Mouse (Mus musculus) MEL (cell line): ENCODE measurements around the gene Mcrip1. TPM values are rescaled to one million over a fixed set of nuclear protein-coding genes. Genes with fewer than 3 reads are reported as not detected.
A peak's percentile ranks its signal among the peaks of the same experiment; 100 is the strongest.

Source experiments
- DNase-seq: peaks from one replicate; pipeline ENCODE4 v3.0.0; 2011; ENCODE audit warnings: low read depth, low spot score
- H3K27ac ChIP-seq: 2 replicates; pipeline ENCODE4 v1.5.1; 2012; ENCODE audit warnings: low read depth, mild to moderate bottlenecking, control low read depth, low read length, moderate library complexity; ENCODE audit not compliant: control insufficient read depth
- H3K27me3 ChIP-seq, 2 experiments: fragments of 150-350 bp in 1 of 2; sonication (generic) in 1 of 2; 2 replicates each; pipeline ENCODE4 v1.6.1; 2012; ENCODE audit warnings: low read length in 2 of 2, mild to moderate bottlenecking in 2 of 2, improper control_type of control experiment in 1 of 2, moderate library complexity in 1 of 2; ENCODE audit not compliant: insufficient read depth in 2 of 2, control insufficient read depth in 1 of 2
- H3K36me3 ChIP-seq, 2 experiments: 2 replicates each; pipeline ENCODE4 v1.6.1; 2012 to 2014; ENCODE audit warnings: low read length in 2 of 2, improper control_type of control experiment in 1 of 2, inconsistent platforms in 1 of 2, mild to moderate bottlenecking in 1 of 2; ENCODE audit not compliant: insufficient read depth in 2 of 2, control insufficient read depth in 1 of 2
- H3K4me1 ChIP-seq, 2 experiments: fragments of 150-350 bp in 1 of 2; sonication (generic) in 1 of 2; 2 replicates each; pipeline ENCODE4 v1.6.1; 2012; ENCODE audit warnings: low read length in 2 of 2, improper control_type of control experiment in 1 of 2, mild to moderate bottlenecking in 1 of 2; ENCODE audit not compliant: insufficient read depth in 2 of 2, control insufficient read depth in 1 of 2
- H3K4me3 ChIP-seq, 2 experiments: fragments of 150-350 bp in 1 of 2; sonication (generic) in 1 of 2; 2 replicates each; pipeline ENCODE4 v1.5.1; 2012; ENCODE audit warnings: low read depth in 2 of 2, low read length in 2 of 2, mild to moderate bottlenecking in 2 of 2, moderate library complexity in 2 of 2, control low read depth in 1 of 2, improper control_type of control experiment in 1 of 2; ENCODE audit not compliant: control insufficient read depth in 1 of 2, insufficient read depth in 1 of 2
- H3K79me2 ChIP-seq: 2 replicates; pipeline ENCODE4 v1.6.1; 2012; ENCODE audit warnings: mild to moderate bottlenecking, low read length, moderate library complexity; ENCODE audit not compliant: control insufficient read depth, poor library complexity, insufficient read depth
- H3K9ac ChIP-seq: 2 replicates; pipeline ENCODE4 v1.6.1; 2012; ENCODE audit warnings: low read depth, mild to moderate bottlenecking, control low read depth, low read length, moderate library complexity; ENCODE audit not compliant: control insufficient read depth, poor library complexity, severe bottlenecking
- H3K9me3 ChIP-seq: fragments of 150-350 bp; sonication (generic); replicated peaks from 2 replicates; pipeline ENCODE4 v1.6.1; 2012; ENCODE audit warnings: mild to moderate bottlenecking, low read length, improper control_type of control experiment, moderate library complexity; ENCODE audit not compliant: insufficient read depth
- BHLHE40 ChIP-seq: IDR thresholded peaks from 2 replicates; pipeline ENCODE4 v1.6.1; 2012; ENCODE audit warnings: low read depth, mild to moderate bottlenecking, inconsistent platforms, low read length, improper control_type of control experiment, borderline replicate concordance
- CHD1 ChIP-seq: IDR thresholded peaks from 2 replicates; pipeline ENCODE4 v1.6.1; 2012; ENCODE audit warnings: low read depth, mild to moderate bottlenecking, inconsistent platforms, low read length, improper control_type of control experiment
- CHD2 ChIP-seq: IDR thresholded peaks from 2 replicates; pipeline ENCODE4 v1.6.1; 2011; ENCODE audit warnings: low read length, improper control_type of control experiment
- CTCF ChIP-seq, 3 experiments: IDR thresholded peaks in 2 of 3; conservative IDR thresholded peaks in 1 of 3; 2 replicates each; pipeline ENCODE4 v1.5.1; 2011 to 2012; ENCODE audit warnings: low read length in 3 of 3, low read depth in 2 of 3, mild to moderate bottlenecking in 2 of 3, improper control_type of control experiment in 1 of 3, inconsistent platforms in 1 of 3, mixed read lengths in 1 of 3, moderate library complexity in 1 of 3; ENCODE audit not compliant: control insufficient read depth in 1 of 3, insufficient read depth in 1 of 3, poor library complexity in 1 of 3, severe bottlenecking in 1 of 3
- E2F4 ChIP-seq: IDR thresholded peaks from 2 replicates; pipeline ENCODE4 v1.6.1; 2011; ENCODE audit warnings: low read depth, low read length, improper control_type of control experiment, borderline replicate concordance
- ELF1 ChIP-seq: IDR thresholded peaks from 2 replicates; pipeline ENCODE4 v1.6.1; 2014; ENCODE audit warnings: low read depth, mild to moderate bottlenecking, inconsistent platforms, low read length, improper control_type of control experiment, moderate library complexity
- EP300 ChIP-seq, 2 experiments: IDR thresholded peaks; 2 replicates each; pipeline ENCODE4 v1.6.1; 2011; ENCODE audit warnings: improper control_type of control experiment in 2 of 2, low read length in 2 of 2, low read depth in 1 of 2, mild to moderate bottlenecking in 1 of 2
- ETS1 ChIP-seq: IDR thresholded peaks from 2 replicates; pipeline ENCODE4 v1.6.1; 2012; ENCODE audit warnings: low read depth, mild to moderate bottlenecking, inconsistent platforms, low read length, improper control_type of control experiment, moderate library complexity
- GABPA ChIP-seq: IDR thresholded peaks from 2 replicates; pipeline ENCODE4 v1.6.1; 2012; ENCODE audit warnings: low read depth, mild to moderate bottlenecking, inconsistent platforms, low read length, improper control_type of control experiment, moderate library complexity
- GATA1 ChIP-seq: IDR thresholded peaks from 2 replicates; pipeline ENCODE4 v1.6.1; 2011; ENCODE audit warnings: low read depth, low read length, improper control_type of control experiment
- JUND ChIP-seq: IDR thresholded peaks from 2 replicates; pipeline ENCODE4 v1.6.1; 2011; ENCODE audit warnings: low read depth, mild to moderate bottlenecking, improper control_type of control experiment, low read length
- KAT2A ChIP-seq: conservative IDR thresholded peaks from 2 replicates; pipeline ENCODE4 v1.6.1; 2012; ENCODE audit warnings: low read depth, low read length, improper control_type of control experiment, inconsistent platforms
- MAX ChIP-seq: IDR thresholded peaks from 2 replicates; pipeline ENCODE4 v1.6.1; 2011; ENCODE audit warnings: low read length, improper control_type of control experiment
- MAZ ChIP-seq: IDR thresholded peaks from 2 replicates; pipeline ENCODE4 v1.6.1; 2012; ENCODE audit warnings: low read depth, mild to moderate bottlenecking, inconsistent platforms, low read length, improper control_type of control experiment
- MEF2A ChIP-seq: IDR thresholded peaks from 2 replicates; pipeline ENCODE4 v1.6.1; 2014; ENCODE audit warnings: low read depth, mild to moderate bottlenecking, inconsistent platforms, low read length, improper control_type of control experiment; ENCODE audit not compliant: poor library complexity, insufficient replicate concordance, severe bottlenecking; ENCODE audit errors: extremely low read depth
- MXI1 ChIP-seq: IDR thresholded peaks from 2 replicates; pipeline ENCODE4 v1.6.1; 2011; ENCODE audit warnings: mild to moderate bottlenecking, low read depth, low read length, improper control_type of control experiment
- MYC ChIP-seq: IDR thresholded peaks from 2 replicates; pipeline ENCODE4 v1.6.1; 2011; ENCODE audit warnings: low read depth, mild to moderate bottlenecking, low read length, improper control_type of control experiment, moderate library complexity
- NRF1 ChIP-seq: IDR thresholded peaks from 2 replicates; pipeline ENCODE4 v1.6.1; 2014; ENCODE audit warnings: low read depth, mild to moderate bottlenecking, inconsistent platforms, low read length, improper control_type of control experiment, moderate library complexity; ENCODE audit not compliant: poor library complexity, insufficient read depth, severe bottlenecking
- POLR2A ChIP-seq, 2 experiments: IDR thresholded peaks; 2 replicates each; pipeline ENCODE4 v1.6.1; 2011 to 2012; ENCODE audit warnings: low read length in 2 of 2, mild to moderate bottlenecking in 2 of 2, control low read depth in 1 of 2, improper control_type of control experiment in 1 of 2, low read depth in 1 of 2, moderate library complexity in 1 of 2; ENCODE audit not compliant: control insufficient read depth in 1 of 2, insufficient read depth in 1 of 2, poor library complexity in 1 of 2
- POLR2AphosphoS2 ChIP-seq: IDR thresholded peaks from 2 replicates; pipeline ENCODE4 v1.6.1; 2011; ENCODE audit warnings: low read length, improper control_type of control experiment
- POLR2AphosphoS5 ChIP-seq: IDR thresholded peaks from 2 replicates; pipeline ENCODE4 v1.6.1; 2012; ENCODE audit warnings: low read depth, borderline replicate concordance, mild to moderate bottlenecking, inconsistent platforms, low read length, moderate library complexity, mixed read lengths
- RAD21 ChIP-seq: IDR thresholded peaks from 2 replicates; pipeline ENCODE4 v1.6.1; 2011; ENCODE audit warnings: mild to moderate bottlenecking, low read depth, low read length, improper control_type of control experiment
- RCOR1 ChIP-seq: IDR thresholded peaks from 2 replicates; pipeline ENCODE4 v1.6.1; 2012; ENCODE audit warnings: low read depth, mild to moderate bottlenecking, inconsistent platforms, low read length, improper control_type of control experiment
- SIN3A ChIP-seq: IDR thresholded peaks from 2 replicates; pipeline ENCODE4 v1.6.1; 2012; ENCODE audit warnings: low read length, improper control_type of control experiment, inconsistent platforms
- SMC3 ChIP-seq: IDR thresholded peaks from 2 replicates; pipeline ENCODE4 v1.6.1; 2011; ENCODE audit warnings: low read depth, low read length, improper control_type of control experiment
- TBP ChIP-seq: IDR thresholded peaks from 2 replicates; pipeline ENCODE4 v1.8.0; 2011; ENCODE audit warnings: low read depth, low read length, improper control_type of control experiment
- TCF12 ChIP-seq: IDR thresholded peaks from 2 replicates; pipeline ENCODE4 v1.6.1; 2014; ENCODE audit warnings: low read depth, mild to moderate bottlenecking, inconsistent platforms, low read length, improper control_type of control experiment, moderate library complexity
- UBTF ChIP-seq: IDR thresholded peaks from 2 replicates; pipeline ENCODE4 v1.6.1; 2012; ENCODE audit warnings: low read depth, mild to moderate bottlenecking, inconsistent platforms, low read length, improper control_type of control experiment, moderate library complexity, borderline replicate concordance; ENCODE audit not compliant: insufficient read depth
- USF1 ChIP-seq: IDR thresholded peaks from 2 replicates; pipeline ENCODE4 v1.6.1; 2014; ENCODE audit warnings: low read depth, mild to moderate bottlenecking, inconsistent platforms, low read length, improper control_type of control experiment, moderate library complexity
- USF2 ChIP-seq, 2 experiments: IDR thresholded peaks; 2 replicates each; pipeline ENCODE4 v1.6.1; 2011 to 2012; ENCODE audit warnings: improper control_type of control experiment in 2 of 2, low read length in 2 of 2, borderline replicate concordance in 1 of 2, inconsistent platforms in 1 of 2, low read depth in 1 of 2, mild to moderate bottlenecking in 1 of 2; ENCODE audit not compliant: insufficient read depth in 1 of 2
- ZNF384 ChIP-seq: IDR thresholded peaks from 2 replicates; pipeline ENCODE4 v1.6.1; 2012; ENCODE audit warnings: low read depth, mild to moderate bottlenecking, inconsistent platforms, low read length, improper control_type of control experiment
- polyA plus RNA-seq, 2 experiments: library from polyadenylated mRNA; stranded (reverse) in 1 of 2; unstranded in 1 of 2; fragments of >175 nt in 1 of 2; fragments of >200 nt in 1 of 2; gene quantifications; 2 replicates each; pipeline versions ENCODE4 v1.2.1 to v1.2.4; 2012; ENCODE audit warnings: low replicate concordance in 2 of 2, low read depth in 1 of 2; ENCODE audit not compliant: insufficient read length in 2 of 2, insufficient read depth in 1 of 2, missing spikeins in 1 of 2
- total RNA-seq: library from RNA; depleted of rRNA; stranded (reverse); fragments of 300-350 nt; gene quantifications from 2 replicates; pipeline ENCODE4 v1.2.3, GENCODE M21; 2012

Mcrip1 gene
- total and polyA plus RNA-seq, 3 experiments, result 36.6 to 83.5 TPM; not detected in 1

GRCm38 (mm10) chr11:120571754-120572416 is 22.4 kb upstream of the Mcrip1 start (continued):
- TF ChIP-seq SIN3A (peak; percentile 71), MAX (peak; percentile 52), UBTF (no peak), CHD2 (no peak), ETS1 (no peak), MEF2A (no peak), SMC3 (no peak), TBP (no peak), GABPA (no peak), KAT2A (no peak), RCOR1 (no peak), EP300 (IDR thresholded peaks at IDR 0.05; ENCODE audit: low read depth in 1 of 2, low read length in 2 of 2) (no peak; a peak in 1 of 4 replicates)

GRCm38 (mm10) chr11:120571122-120571521 is 21.6 kb upstream of the Mcrip1 start:
- H3K79me2 ChIP-seq, result peaks cover 44% of the 10 kb centered on the region
- H3K9ac ChIP-seq, result peak overlapping the region; percentile 81
- DNase-seq, result peak; percentile 85
- no peaks in the 10 kb centered on the region for H3K27me3 ChIP-seq
- H3K4me1 ChIP-seq, result peaks cover 5 to 16% of the 10 kb centered on the region in 2 experiments
- peaks cover 22 to 28% of the 10 kb centered on the region in 2 experiments for H3K36me3 ChIP-seq
- no peaks in the 10 kb centered on the region for H3K9me3 ChIP-seq
- peak overlapping the region; percentile 85 to 94 for H3K4me3 ChIP-seq
- peak overlapping the region; percentile 70; the same call in 1 of the 2 replicates for H3K27ac ChIP-seq
- no peak for TF ChIP-seq TCF12
- TF ChIP-seq KAT2A, result no peak
- no peak for TF ChIP-seq USF2 (IDR thresholded peaks at IDR 0.05; ENCODE audit: borderline replicate concordance in 1 of 2, insufficient read depth in 1 of 2, low read depth in 1 of 2, low read length in 2 of 2)
- TF ChIP-seq CHD1, result no peak
- no peak for TF ChIP-seq JUND
- peak; percentile 54; the same call in 1 of the 2 replicates for TF ChIP-seq TBP
- no peak; the same call in 1 of the 2 replicates for TF ChIP-seq ETS1
- TF ChIP-seq EP300 (IDR thresholded peaks at IDR 0.05; ENCODE audit: low read depth in 1 of 2, low read length in 2 of 2), result no peak
- no peak for TF ChIP-seq ZNF384
- TF ChIP-seq GATA1, result peak; percentile 51; the same call in 1 of the 2 replicates
- TF ChIP-seq GABPA, result no peak
- TF ChIP-seq RCOR1, result no peak
- no peak for TF ChIP-seq POLR2AphosphoS5
- TF ChIP-seq MAX, result peak; percentile 58; the same call in 1 of the 2 replicates
- no peak for TF ChIP-seq E2F4
- no peak for TF ChIP-seq USF1
- no peak for TF ChIP-seq ELF1
- no peak for TF ChIP-seq NRF1
- no peak for TF ChIP-seq CHD2
- TF ChIP-seq UBTF, result no peak
- TF ChIP-seq POLR2A (IDR thresholded peaks at IDR 0.05; ENCODE audit: control insufficient read depth in 1 of 2, insufficient read depth in 1 of 2, low read depth in 1 of 2, low read length in 2 of 2, poor library complexity in 1 of 2), result peak in 1 of 2 experiments; percentile 52; a peak in 1 of 4 replicates
- no peak for TF ChIP-seq SMC3
- TF ChIP-seq BHLHE40, result no peak
- no peak for TF ChIP-seq CTCF (IDR thresholded peaks at IDR 0.05 in 2 of 3, conservative IDR thresholded peaks at IDR 0.05 in 1 of 3; ENCODE audit: control insufficient read depth in 1 of 3, insufficient read depth in 1 of 3, low read depth in 2 of 3, low read length in 3 of 3, poor library complexity in 1 of 3, severe bottlenecking in 1 of 3)
- TF ChIP-seq RAD21, result no peak
- no peak for TF ChIP-seq MEF2A
- no peak; the same call in 1 of the 2 replicates for TF ChIP-seq MXI1
- no peak for TF ChIP-seq MAZ
- 0 out of 2 replicates have a peak, but pooled peaks have one; percentile 34 for TF ChIP-seq MYC
- no peak for TF ChIP-seq POLR2AphosphoS2
